Mouse (Mus musculus): Measurements from ENCODE around the gene Fam173a. TPM values are rescaled to one million over a fixed set of nuclear protein-coding genes. Genes with fewer than 3 reads are reported as not detected.

Gene Fam173a
- total RNA-seq, 1 experiment from 2014 or later, result 47.9 TPM

DNA sequence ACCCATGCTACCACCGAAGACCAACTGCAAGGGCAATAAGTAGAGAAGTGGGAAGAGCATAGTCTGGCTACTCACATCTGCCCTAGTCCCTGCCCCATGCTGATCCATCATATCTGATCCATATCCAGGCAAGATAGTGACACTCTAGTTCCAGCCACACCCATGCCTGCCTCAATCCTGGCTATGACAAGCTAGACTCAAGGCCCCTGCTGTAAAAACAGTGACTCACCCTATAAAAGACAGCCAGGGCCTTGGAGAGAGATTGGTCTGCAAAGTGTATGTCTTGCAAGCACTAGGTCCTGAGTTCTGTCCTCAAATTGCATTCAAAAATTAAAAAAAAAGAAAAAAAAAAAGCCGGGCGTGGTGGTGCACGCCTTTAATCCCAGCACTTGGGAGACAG lies 13.8 kb upstream of the Fam173a start:
- no peak for ATAC-seq (replicated peaks; ENCODE audit: low read depth, poor library complexity, severe bottlenecking)

DNA sequence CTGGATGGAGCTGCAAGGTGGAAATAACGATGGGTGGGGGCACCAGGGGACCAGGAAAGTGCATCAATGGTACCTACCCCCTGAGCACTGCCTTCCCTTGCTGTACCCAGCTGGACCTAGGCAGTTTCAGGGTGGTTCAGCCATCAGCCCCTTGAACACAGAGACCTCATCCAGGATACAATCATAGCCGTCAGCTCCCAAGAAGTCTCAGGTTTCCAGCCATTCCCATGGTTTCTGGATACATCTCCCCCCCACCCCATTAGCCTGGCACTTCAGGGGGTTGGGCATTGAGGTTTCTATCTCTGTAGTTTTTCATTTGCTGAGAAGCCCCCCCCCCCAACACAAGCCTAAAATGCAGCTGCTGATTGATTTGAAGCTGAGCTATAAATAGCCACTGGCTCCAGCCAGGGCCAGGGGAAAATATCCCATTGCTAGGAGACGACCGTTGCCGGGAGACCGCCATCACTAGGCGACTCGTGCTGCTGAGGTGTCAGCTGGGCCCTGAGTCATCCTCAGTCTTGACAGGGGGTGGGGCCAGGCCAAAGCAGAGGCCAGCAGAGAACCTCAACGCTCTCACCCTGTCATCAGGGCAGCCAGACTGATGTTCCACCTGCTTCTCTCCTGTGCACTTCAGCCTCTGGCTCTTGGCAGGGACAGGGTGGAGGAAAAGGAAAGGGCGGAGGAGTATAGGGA lies 10.3 kb upstream of the Fam173a start:
- no peak; the same call in 1 of the 2 replicates for ATAC-seq (replicated peaks; ENCODE audit: low read depth, poor library complexity, severe bottlenecking)

DNA sequence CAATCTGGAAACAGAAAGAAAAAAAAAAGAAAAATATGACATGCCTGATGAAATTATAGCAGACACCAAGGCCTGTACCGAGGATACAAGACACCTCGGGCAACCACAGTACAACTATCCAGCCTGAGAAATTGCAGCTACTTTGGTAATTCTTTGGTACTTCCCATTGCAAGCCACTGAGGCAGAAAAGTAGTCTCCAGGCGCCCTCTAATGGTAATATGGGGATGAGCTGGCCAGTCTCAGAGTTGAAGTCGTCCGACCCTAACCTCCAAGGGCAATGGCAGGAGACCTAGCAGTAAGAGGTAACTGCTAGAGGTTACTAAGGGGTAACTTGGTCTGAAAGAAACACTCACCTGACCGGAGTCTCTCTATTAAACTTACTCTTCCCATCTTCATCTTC lies 8.3 kb upstream of the Fam173a start:
- peak; percentile 80 for ATAC-seq (replicated peaks; ENCODE audit: low read depth, poor library complexity, severe bottlenecking)

DNA sequence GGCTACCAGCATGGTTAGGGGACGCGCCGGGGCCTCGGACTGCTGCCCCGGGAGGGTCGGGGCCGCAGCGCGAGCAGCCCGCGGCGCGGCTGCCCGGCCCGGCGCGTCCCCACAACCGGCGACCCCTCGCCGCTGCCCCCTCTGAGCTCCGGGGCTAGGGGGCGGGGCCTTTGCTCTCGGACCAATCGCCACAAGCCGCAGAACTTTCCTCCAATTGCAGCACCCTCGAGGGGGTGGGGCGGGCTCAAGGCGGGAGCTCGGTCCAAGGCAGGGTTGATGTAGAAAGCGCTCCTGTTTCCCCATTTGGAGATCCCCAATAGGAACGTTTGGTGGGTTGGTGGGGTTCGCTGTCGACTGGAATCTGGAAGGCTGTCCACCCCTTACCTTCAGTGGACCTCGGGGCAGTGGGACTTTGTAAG lies 4.3 kb upstream of the Fam173a start, which contains the start of gene Metrn:
Metrn (minus strand) TSS at position 186 of the 419 bp plus-strand sequence.
- peak; percentile 62 for ATAC-seq (replicated peaks; ENCODE audit: low read depth, poor library complexity, severe bottlenecking)

DNA sequence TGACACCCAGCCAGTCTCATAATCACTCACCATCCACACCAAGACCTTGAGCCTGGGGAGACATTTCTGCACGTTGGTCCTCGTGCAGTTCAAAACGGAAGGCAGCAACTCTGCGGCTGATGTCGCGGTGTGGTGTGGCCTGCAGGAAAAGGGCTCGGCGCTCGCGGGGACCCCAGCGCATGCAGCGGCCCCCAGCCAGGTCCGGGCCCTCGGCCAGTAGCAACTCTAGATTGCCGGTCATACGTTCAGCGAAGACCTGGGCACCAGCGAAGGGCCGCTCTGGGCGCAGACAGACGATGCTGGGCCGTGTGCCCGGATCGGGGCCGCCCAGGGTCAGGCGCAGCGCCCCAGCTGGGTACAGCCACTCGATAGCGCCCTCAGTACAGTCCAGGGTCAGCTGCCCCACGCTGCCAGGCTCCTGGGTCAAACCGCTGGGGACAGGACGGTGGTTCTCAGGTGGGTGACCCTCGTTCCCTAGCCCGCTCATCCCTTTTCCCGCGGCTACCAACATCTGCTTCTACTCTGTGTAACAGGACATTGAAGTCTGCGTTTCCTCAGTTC lies 3.6 kb upstream of the Fam173a start:
- no peak for ATAC-seq (replicated peaks; ENCODE audit: low read depth, poor library complexity, severe bottlenecking)

DNA sequence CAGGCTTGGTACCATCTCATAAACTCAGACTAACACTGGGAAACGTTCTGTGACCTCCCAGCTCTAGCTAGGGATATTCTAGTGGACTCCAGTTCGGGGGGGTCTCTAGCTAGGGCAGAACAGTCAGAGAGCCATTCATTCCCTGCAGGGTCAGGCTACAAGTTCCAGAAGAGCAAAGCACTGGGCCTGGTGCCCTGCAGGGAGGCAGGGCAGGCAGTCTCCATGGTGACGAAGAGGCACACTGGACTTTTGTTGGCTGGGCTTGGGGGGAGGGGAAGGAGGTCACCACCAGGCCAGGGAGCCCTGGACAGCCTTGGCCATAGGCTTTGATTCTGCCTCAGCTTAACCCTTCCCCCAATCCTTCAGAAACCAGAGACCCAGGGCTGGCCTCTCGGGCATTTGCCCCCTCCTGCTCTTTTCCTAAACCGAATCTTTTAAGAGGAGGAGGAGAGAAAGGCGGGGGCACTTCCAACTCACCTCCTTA lies 3.0 kb upstream of the Fam173a start, which contains the start of gene AC134908.4:
AC134908.4 (minus strand) TSS at position 51 of the 484 bp plus-strand sequence.
- no peak for ATAC-seq (replicated peaks; ENCODE audit: low read depth, poor library complexity, severe bottlenecking)

DNA sequence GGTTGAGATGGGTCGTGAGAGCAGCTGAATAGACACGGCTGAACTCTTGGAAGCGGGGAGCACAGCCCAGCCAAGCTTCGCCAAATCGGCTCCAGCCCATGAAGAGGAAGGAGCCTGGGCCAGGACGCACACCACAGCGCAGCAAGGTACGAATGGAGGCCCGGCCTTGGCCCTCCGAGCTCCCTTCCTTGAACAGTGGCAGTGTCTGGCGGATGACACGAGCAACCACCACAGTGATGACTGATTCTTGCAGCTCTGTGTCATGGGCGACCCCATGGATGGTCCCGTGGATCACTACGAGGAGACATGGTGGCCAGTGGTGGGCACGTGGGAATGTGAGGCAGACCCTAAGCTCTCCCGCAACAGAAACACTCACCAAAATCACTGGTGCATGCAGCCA lies 2.3 kb upstream of the Fam173a start:
- ATAC-seq (replicated peaks; ENCODE audit: low read depth, poor library complexity, severe bottlenecking), result no peak

DNA sequence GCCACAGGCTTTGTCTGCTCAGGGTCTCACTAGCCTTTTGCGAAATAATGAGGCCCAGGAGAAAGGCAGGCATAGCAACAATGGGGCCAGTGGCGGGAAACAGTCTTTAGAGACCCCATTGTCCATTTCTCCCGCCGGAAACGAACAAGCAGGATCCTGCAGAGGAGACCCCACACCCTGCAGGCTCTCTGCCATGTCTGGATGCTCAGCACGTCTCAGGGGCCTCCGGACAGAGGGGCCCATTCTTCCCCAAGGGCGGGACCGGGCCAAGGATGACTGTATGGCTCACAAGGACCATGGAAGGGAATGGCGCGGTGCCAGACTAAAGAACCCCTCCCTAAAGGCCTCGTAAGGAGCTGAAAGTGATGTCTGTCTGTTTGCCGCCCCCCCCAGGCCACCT lies 1.5 kb upstream of the Fam173a start:
- no peak for ATAC-seq (replicated peaks; ENCODE audit: low read depth, poor library complexity, severe bottlenecking)

DNA sequence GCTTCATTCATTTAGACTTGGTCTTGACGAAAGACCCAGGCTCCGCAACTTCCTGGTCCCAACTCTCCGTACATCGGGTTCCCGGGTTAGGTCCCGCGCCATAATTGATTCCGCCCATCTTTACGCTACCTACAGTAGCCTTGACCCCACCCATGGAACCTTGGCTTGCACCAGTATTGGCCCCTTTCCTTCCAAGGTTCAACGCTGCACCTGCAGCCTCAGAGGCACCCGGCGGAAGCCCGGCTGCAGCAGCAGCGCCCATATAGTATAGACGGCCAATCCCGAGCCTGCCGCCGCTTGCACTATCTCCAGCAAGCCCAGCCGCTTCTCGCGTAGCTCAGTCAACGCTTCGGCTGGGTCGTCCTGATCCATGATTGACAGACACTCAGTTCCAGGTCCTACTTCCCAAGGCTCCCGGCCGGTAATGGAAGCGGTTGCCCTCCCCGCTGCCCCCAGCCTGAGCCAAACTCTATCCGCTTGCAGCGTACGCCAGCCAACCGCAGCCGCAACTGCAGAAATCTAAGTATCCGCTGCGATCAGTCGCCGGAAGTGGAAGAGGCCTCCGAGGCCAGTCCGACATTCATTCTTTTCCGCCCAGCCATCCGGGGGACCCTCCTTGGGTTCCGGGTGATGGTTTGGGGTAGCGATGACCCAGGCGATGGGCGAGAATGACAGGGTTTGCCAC lies 716 bp downstream of the Fam173a start:
- ATAC-seq (replicated peaks; ENCODE audit: low read depth, poor library complexity, severe bottlenecking), result peak; percentile 69

DNA sequence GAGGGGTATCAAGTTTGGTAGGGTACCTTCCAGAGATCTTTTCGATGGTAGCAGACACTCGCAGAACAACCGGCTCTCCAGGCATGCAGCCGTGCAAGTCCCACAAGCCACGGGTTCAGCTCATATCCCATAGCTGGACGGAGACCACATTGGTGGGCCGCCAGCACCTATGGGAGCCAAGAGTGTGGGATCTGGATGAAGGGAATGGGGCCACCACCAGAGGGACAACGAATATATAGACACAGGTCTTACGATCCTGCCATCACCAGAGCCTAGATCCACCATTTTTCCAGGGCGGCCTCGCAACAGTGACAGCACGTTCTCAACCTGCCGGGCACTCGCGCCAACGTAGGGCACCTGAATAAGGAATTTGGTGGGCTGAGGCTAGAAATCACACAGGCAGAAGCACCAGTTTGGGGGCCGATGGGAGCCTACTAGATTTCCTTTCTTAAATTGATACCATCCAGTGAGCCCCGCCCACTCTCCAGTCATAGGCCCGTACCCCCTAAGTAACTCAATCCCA lies 1.3 kb downstream of the Fam173a start:
- ATAC-seq (replicated peaks; ENCODE audit: low read depth, poor library complexity, severe bottlenecking), result no peak

DNA sequence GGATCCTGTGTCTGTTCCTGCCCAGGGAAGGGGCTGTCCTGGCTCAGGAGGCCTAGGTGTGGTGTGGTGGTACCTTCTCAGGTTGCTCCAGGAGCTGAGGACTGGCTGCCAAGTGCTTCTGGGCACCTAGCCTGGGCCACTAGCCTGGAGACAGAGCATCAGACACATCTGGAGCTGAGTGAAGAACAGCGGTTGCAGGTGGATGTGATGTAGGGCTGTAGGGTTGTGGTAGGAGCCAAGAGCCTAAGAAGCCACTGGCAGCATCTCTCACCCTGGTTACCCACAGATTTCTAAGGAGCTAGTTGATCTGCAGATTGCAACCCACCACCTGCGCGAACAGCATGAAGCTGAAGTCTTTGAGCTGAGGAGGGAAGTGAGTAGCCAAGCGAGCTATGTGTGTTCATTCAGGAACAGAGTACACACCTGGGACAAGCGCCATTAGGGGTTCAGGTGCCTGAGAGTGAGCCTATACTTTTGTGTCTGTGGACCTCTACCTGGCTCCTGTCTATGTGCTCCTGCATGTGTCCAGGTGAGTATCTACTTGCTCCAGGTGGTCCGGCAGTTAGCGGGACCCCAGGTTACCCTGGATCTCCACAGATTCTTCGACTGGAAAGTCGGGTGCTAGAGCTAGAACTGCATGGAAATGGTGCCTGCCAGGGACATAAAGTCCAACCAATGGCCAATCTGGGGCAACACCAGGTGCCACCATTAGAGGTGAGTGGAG lies 5.8 kb downstream of the Fam173a start:
- ATAC-seq (replicated peaks; ENCODE audit: low read depth, poor library complexity, severe bottlenecking), result no peak

DNA sequence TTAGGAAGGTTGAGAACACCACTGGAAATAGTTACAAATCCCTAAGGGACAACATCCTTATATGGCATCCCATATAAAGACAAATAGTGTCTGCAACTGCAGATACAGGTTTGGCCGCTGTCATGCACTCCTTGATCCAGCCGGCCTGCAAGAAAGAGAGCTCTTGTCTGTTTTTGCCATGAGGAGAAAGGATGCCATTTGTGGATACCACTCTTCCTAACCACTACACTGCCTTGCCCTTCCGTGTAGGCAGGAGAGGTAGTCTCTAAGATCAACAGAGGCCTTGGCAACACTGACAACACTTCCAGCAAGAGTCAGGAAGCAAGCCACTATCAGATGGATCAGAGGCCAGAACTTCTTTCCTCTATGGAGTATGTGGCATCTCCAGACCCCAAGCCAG lies 6.4 kb downstream of the Fam173a start, which contains the start of gene Ccdc78:
Ccdc78 (plus strand) TSS at position 301 of the 400 bp plus-strand sequence.
- ATAC-seq (replicated peaks; ENCODE audit: low read depth, poor library complexity, severe bottlenecking), result no peak

DNA sequence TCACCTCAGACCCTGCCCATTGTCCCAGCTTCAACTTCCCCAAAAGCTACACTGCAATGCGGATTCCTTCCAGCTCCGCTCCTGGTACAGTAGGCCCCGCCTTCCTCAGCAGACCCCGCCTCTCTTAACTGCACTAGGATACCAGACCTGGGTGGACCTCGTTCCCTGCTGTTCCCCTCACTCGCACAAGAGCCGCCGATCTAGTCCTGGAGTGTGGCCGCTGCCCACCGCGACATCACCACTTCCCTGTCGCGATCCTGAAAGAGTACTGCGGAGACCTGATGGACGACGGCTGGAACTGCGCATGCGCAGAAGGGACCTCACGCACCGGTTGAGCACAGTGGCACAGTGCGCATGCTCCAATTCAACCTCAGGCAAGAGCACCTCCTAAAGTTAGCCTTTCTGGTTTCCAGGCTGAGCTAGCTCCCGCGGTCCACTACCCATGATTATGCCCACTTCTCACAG lies 7.4 kb downstream of the Fam173a start, which contains the start of gene Haghl:
Haghl (minus strand) TSS at position 393 of the 465 bp plus-strand sequence.
- ATAC-seq (replicated peaks; ENCODE audit: low read depth, poor library complexity, severe bottlenecking), result peak; percentile 91

DNA sequence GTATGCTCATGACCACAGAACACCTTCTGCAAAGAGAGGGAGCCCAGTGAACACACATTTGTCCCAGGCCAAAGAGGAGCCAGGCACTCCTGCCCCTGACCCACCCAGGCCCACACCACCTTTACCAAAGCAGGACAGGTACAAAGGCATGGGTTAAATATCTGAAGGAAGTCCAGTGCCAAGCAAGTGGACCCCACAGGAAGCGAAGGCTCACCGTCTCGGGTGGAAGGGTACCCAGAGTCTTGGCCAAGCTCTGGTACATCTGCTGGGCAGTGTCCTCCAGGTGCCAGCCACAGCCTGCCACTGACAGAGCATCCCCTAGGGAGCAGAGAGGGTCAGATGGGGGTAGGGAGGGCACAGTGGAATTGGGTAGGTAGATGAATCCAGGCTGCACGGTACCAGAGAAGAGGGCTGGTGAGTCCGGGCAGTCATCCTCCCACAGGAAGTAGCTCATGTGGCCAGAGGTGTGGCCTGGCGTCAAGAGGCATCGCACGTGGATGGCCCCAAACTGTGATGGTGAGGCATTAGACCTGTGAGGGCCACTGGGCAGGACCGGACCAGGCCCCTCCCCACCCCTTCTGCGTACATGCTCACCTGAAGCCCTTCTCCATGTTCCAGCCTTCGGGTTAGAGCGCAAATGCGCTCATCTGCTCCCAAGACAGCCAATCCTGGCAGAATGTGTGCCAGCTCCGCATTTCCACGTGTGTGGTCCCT lies 8.7 kb downstream of the Fam173a start:
- ATAC-seq (replicated peaks; ENCODE audit: low read depth, poor library complexity, severe bottlenecking), result no peak

DNA sequence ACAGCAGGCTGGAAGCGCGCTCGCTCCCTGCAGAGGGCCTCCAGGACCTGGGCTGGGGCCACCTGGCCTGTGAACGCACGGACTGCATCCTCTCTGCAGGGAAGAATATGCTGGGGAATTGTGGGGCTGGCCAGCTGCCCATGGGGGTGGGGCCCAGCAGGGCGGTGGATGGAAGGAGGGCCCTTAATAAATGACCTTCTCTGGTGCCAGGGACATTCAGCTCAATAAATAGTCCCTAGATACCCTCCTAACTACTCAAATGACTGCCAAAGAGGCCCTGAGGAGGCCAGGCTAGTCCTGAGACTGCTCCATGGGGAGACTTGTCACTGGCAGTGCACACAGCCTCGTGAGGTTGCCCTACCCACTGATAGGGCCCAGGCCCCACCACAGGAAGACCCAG lies 9.6 kb downstream of the Fam173a start:
- ATAC-seq (replicated peaks; ENCODE audit: low read depth, poor library complexity, severe bottlenecking), result no peak

DNA sequence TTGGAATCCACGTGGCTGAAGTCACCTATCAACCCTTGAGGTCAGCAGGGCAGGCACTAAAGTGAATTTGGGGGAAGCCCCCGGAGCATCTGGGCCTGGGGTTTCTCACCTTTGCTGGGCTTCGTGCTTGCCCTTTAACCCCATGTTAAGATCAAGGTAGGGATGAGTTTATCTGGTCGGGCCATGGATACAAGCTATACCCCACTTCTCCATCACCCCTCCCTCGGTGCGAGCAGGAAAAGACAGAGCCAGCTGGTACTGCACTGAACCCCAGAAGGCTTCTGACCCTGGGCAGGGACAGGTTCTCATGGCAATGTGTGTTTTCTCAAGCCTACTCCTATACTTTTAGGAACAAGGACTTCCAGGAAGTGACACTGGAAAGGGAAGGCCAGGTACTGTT lies 11.4 kb downstream of the Fam173a start:
- ATAC-seq (replicated peaks; ENCODE audit: low read depth, poor library complexity, severe bottlenecking), result no peak

DNA sequence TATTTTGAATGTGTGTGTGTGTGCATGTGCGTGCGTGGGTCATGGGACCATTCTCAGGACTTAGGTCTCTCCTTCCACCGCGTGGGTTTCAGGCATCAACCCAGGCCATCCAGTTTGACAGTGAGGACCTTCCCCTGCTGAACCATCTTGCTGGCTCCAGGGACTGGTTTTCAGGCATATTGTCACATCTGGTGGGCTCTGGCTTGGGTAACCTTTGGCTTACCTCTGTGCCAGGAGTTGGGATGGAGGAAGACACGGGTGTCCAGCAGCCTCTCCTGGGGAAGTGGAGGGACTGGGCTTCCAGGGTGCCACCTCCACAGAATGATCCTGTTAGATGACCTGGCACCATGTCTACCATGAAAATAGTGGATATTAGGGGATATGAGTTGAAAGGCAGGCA lies 14.8 kb downstream of the Fam173a start:
- no peak for ATAC-seq (replicated peaks; ENCODE audit: low read depth, poor library complexity, severe bottlenecking)

DNA sequence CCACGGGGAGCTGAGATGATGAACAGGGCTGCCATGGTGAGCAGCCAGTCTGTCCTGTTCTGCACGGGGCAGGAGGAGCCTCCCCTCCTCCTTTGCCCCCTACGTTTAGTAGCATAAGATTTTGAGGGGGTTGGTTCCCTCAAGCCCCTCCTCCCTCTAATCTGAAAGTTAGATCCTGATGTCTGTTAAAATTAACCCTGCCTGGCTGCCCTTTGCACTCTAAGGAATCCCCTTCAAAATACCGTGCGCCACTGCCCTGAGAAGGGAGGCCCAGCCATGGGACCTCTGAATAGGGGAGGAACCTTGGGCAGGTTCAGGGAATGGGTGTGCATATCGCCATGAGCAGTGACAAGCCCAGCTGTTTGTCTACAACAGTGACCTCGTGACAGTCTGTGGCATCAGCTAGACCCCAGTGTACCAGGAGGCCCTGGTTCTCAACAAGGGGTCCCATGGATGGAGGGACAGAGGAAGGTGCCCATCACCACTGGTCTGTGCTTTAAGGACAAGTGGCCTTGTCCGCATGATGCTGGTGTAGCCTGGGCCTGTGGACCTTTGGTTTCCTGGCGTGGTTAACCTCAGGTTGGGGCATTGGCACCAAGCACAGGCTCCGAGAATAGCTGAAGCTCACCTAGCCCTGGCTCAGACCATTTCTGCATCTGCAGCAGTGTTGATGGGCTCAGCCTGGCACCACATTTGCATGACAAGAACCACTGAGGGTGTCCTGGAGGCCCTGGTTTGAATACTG lies 17.2 kb downstream of the Fam173a start:
- ATAC-seq (replicated peaks; ENCODE audit: low read depth, poor library complexity, severe bottlenecking), result no peak
